Mouse (Mus musculus): Measurements from ENCODE around the gene Cerkl. TPM values are rescaled to one million over a fixed set of nuclear protein-coding genes. Genes with fewer than 3 reads are reported as not detected.

Cerkl gene
- polyA plus RNA-seq (2015; fragmentation: Nextera tagmentation; extraction: Ambion mirVana) = 3.6 and 4.9 TPM in 2 replicates

DNA sequence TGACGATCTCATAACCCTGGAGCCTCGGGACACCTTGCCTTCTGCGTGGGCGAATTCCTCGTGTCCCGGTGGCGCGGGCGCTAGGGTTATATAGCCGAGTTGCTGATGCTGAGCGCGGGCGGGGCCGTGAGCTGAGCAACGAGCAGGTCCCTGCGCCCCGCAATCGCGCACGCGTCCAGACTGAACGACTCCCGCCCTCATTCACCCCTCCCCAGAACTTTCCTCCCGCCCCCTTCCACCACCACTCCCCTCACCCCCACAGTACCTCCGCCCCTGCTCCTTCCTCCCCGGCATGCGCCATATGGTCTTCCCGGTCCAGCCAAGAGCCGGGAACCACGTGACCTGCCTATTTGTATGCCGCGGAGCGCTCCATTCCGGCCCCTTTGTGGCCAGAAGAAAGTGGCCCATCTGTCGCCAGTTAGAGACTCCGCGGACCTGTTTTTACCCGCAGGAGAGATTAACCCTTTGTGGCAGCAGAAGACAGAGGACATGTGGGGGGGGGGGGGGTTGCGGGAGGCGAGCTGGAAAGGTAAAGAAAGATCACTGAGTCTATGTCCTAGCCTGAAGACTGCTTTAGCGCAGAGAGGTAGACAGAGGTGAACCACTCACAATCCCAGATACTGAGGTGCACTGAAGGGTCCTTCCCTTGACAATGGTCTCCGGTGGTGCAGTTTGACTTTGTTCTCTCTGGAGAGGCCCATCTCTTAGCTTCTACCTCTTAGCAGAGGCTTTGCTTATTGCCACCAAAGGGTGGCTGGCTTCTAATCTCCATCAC is at the start of gene Cerkl, which contains the start of gene Neurod1:
Gene Cerkl (minus strand): TSS at position 211 of the 775 bp plus-strand sequence.
Gene Neurod1 (minus strand): TSS at position 177 of the 775 bp plus-strand sequence.
- DNase-seq = no peak
- Histone ChIP-seq H3K4me1 (replicated peaks) (no peaks in the 10 kb centered on the region), H3K9ac (no peak within 1 kb of the TSS), H3K27me3 (peaks cover 74% of the 10 kb centered on the region), H3K4me3 (replicated peaks) (peak within 1 kb of the TSS; percentile 6; the same call in 1 of the 2 replicates), H3K36me3 (no peaks in the 10 kb centered on the region), H3K9me3 (replicated peaks) (no peaks in the 10 kb centered on the region), H3K4me2 (peak within 1 kb of the TSS; percentile 18), H3K27ac (no peak within 1 kb of the TSS)
- ATAC-seq (ENCODE audit: low read depth) = no peak
- WGBS (ENCODE audit: insufficient replicate concordance) = 1% methylated on average over 39 of the region's 42 CpGs

DNA sequence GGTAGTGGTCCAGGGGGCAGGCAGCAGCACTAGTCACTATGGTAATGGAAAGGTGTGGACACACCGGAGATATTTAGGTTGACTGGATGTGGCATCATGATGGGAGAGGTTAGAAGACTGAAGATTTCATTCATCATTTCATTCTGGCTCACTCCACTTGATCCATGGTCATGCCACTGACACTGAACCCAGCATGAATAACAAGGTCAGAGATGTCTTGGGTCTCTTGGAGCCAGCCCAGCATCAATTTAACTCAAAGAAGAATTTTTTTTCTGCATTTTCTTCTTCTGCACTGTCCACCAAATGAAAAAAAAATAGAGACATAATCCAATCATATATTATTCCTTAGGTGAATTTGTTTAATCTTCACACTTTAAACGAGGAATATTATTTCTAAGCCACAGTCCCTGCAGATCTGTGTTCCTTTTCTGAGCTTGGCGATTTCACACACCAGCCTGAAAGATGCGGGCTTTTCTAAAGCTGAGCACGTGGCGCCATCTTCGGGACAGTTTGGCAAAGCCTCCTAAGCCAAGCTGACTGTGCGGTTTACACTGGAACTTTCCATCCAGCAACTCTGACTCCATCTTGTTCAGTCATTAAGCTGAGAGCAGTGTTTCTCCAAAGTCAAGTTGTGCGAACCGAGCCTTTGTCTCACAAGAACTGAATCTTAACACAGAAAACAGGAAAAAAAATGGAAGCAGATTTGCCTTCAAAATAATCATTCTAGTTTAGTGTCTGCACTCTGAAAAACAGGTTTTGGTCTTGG is 42.6 kb upstream of the Cerkl start:
- 22% methylated on average over 10 of the region's 10 CpGs for WGBS (ENCODE audit: insufficient replicate concordance)
- Histone ChIP-seq H3K9ac (no peak overlapping the region), H3K36me3 (no peaks in the 10 kb centered on the region), H3K27ac (no peak overlapping the region), H3K4me1 (replicated peaks) (no peaks in the 10 kb centered on the region), H3K9me3 (replicated peaks) (no peaks in the 10 kb centered on the region), H3K27me3 (no peaks in the 10 kb centered on the region), H3K4me3 (replicated peaks) (no peak overlapping the region), H3K4me2 (no peak overlapping the region)
- DNase-seq = no peak
- ATAC-seq (ENCODE audit: low read depth) = no peak

DNA sequence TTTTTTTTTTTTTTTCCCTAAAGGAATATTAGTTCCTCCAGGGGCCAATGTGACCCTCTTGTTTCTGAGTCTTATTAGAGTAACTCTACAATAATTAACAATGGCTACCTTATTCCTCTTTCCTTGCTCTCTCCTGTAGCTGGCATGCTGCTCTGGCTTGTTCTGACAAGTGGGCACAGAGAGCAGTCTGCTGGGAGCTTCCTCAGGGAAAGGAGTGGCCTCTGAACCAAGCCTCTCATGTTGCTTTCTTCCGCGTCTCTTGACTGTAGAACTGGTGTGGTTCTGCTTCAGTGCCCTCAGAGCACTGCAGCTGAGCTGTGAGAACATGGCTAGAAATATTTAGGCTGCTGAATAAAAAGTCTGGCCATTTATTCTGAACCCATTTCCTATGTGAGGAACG is 28.5 kb upstream of the Cerkl start:
- no peak for ATAC-seq (ENCODE audit: low read depth)
- H3K4me2 ChIP-seq = no peak overlapping the region
- no peaks in the 10 kb centered on the region for H3K27me3 ChIP-seq
- DNase-seq = no peak
- no peaks in the 10 kb centered on the region for H3K36me3 ChIP-seq
- no peaks in the 10 kb centered on the region for H3K4me1 ChIP-seq (replicated peaks)
- WGBS (ENCODE audit: insufficient replicate concordance) = 64% methylated on average over 3 of the region's 3 CpGs
- H3K9me3 ChIP-seq (replicated peaks) = no peaks in the 10 kb centered on the region
- no peak overlapping the region for H3K9ac ChIP-seq
- H3K27ac ChIP-seq = no peak overlapping the region
- no peak overlapping the region for H3K4me3 ChIP-seq (replicated peaks)

DNA sequence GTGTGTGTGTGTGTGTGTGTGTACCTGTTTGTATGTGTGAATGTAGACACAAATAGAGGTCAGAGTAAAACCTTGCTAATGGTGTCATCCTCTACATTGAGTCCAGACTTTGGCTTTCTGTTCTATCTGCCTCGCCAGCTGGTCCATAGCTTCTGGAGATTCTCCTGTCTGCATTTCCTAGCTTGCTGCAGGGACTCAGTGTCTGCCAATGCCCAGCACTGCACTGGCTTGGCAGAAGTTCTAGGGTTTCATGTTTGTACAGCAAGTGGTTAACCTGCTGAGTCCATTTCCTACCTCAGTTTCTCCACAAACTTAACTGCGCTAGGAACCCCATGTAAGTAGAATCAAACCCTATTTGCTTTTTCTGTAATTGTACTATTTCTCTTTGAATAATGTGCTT is 25.9 kb upstream of the Cerkl start:
- Histone ChIP-seq H3K4me2 (no peak overlapping the region), H3K4me3 (replicated peaks) (no peak overlapping the region), H3K36me3 (no peaks in the 10 kb centered on the region), H3K4me1 (replicated peaks) (no peaks in the 10 kb centered on the region), H3K27me3 (no peaks in the 10 kb centered on the region), H3K9ac (no peak overlapping the region), H3K27ac (no peak overlapping the region), H3K9me3 (replicated peaks) (no peaks in the 10 kb centered on the region)
- no peak for DNase-seq
- no peak for ATAC-seq (ENCODE audit: low read depth)
- 71% methylated on average over 2 of the region's 2 CpGs for WGBS (ENCODE audit: insufficient replicate concordance)

DNA sequence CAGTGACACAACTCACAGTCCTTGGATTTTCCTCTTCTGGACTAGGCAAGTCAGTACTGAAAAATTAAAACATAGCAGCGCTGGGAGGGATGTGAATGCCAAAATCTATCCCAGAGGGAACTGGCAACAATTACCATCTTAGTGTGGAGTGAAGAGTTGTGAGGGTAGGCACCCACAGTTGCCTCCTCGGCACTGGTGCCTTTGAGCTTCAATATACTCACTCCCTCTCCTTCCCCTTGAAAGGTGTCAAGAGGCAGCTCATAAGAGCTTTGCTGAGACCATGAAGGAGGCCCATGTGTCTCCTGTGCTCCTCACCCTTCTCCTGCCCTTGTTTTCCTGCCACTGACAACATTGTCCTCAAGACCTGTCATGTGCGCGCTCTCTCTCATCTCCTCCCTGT is 5.8 kb upstream of the Cerkl start:
- ATAC-seq (ENCODE audit: low read depth) = no peak
- 65% methylated on average over 4 of the region's 4 CpGs for WGBS (ENCODE audit: insufficient replicate concordance)

DNA sequence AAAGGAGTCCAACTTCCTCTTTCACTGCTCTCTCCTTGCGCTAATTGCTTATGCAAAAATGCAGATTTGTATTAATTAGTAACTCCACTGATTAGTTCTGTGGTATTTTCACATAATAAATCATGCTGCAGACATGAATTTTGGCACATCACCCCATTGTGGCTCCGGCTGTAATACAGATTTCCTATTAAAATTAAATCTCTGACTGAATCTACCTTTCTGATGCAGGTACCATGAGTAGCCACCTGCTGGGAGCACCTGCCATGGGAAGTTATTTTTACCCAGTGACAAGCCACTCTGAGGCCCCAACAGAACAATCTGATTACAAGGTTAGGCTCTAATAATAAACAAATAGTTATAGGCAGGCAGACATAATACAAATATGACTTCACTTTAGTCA is 5.3 kb upstream of the Cerkl start:
- Histone ChIP-seq H3K27ac (no peak overlapping the region), H3K4me3 (replicated peaks) (no peak overlapping the region), H3K36me3 (no peaks in the 10 kb centered on the region), H3K4me1 (replicated peaks) (no peaks in the 10 kb centered on the region), H3K4me2 (no peak overlapping the region), H3K27me3 (peaks cover 41% of the 10 kb centered on the region), H3K9ac (no peak overlapping the region), H3K9me3 (replicated peaks) (no peaks in the 10 kb centered on the region)
- 64% methylated on average over 2 of the region's 2 CpGs for WGBS (ENCODE audit: insufficient replicate concordance)
- no peak for DNase-seq
- ATAC-seq (ENCODE audit: low read depth) = no peak

More for the DNA sequence above, 5.8 kb upstream of the Cerkl start:
- H3K4me1 ChIP-seq (replicated peaks) = no peaks in the 10 kb centered on the region
- no peak overlapping the region for H3K4me2 ChIP-seq
- H3K27me3 ChIP-seq = peaks cover 35% of the 10 kb centered on the region
- H3K36me3 ChIP-seq = no peaks in the 10 kb centered on the region
- H3K27ac ChIP-seq = no peak overlapping the region
- H3K9me3 ChIP-seq (replicated peaks) = no peaks in the 10 kb centered on the region
- DNase-seq = no peak
- H3K9ac ChIP-seq = no peak overlapping the region
- H3K4me3 ChIP-seq (replicated peaks) = no peak overlapping the region

DNA sequence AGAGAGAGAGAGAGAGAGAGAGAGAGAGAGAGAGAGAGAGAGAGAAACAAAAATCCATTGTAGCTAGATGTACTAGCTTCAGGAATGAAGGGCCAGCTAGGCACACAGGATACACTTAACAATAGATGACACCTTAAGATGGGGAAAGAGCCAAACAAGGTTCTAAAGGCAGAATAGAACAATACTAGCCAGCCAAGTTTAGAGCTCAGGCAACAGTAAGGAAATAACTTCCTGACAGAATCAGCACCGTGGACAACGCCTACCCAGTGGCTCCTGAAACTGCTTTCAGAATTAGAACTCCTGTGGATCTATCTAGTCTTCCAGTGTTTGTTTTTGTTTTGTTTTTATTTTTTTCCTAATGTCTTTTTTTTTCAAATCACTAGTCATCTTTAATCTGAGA is 4.0 kb upstream of the Cerkl start:
- Histone ChIP-seq H3K27me3 (peaks cover 53% of the 10 kb centered on the region), H3K27ac (no peak overlapping the region), H3K9me3 (replicated peaks) (no peaks in the 10 kb centered on the region), H3K9ac (no peak overlapping the region), H3K36me3 (no peaks in the 10 kb centered on the region), H3K4me1 (replicated peaks) (no peaks in the 10 kb centered on the region), H3K4me3 (replicated peaks) (no peak overlapping the region), H3K4me2 (no peak overlapping the region)
- 5% methylated on average over 2 of the region's 2 CpGs for WGBS (ENCODE audit: insufficient replicate concordance)
- DNase-seq = no peak
- no peak for ATAC-seq (ENCODE audit: low read depth)

DNA sequence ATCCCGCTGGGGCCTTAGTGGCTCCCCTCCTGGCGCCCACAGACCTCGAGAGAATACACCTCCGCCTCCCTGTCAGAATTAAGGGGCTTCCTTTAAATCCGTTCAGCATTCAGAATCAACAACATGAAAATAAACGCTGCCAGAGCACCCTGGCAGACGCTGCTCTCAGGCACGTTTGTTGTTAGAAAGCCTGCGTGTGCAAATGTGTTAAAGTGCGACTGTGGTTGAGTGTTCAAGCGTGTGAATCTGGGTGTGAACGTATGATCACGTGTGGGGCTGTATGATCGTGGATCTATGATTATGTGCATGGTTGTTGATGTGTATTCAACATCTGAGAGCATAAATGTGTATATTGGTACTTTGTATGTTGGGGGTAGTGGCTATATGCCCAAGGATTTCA is 3.5 kb upstream of the Cerkl start:
- Histone ChIP-seq H3K4me1 (replicated peaks) (no peaks in the 10 kb centered on the region), H3K4me2 (no peak overlapping the region), H3K27ac (no peak overlapping the region), H3K4me3 (replicated peaks) (no peak overlapping the region), H3K27me3 (peaks cover 58% of the 10 kb centered on the region), H3K9ac (no peak overlapping the region), H3K36me3 (no peaks in the 10 kb centered on the region), H3K9me3 (replicated peaks) (no peaks in the 10 kb centered on the region)
- no peak for ATAC-seq (ENCODE audit: low read depth)
- DNase-seq = no peak
- WGBS (ENCODE audit: insufficient replicate concordance) = 7% methylated on average over 14 of the region's 14 CpGs

DNA sequence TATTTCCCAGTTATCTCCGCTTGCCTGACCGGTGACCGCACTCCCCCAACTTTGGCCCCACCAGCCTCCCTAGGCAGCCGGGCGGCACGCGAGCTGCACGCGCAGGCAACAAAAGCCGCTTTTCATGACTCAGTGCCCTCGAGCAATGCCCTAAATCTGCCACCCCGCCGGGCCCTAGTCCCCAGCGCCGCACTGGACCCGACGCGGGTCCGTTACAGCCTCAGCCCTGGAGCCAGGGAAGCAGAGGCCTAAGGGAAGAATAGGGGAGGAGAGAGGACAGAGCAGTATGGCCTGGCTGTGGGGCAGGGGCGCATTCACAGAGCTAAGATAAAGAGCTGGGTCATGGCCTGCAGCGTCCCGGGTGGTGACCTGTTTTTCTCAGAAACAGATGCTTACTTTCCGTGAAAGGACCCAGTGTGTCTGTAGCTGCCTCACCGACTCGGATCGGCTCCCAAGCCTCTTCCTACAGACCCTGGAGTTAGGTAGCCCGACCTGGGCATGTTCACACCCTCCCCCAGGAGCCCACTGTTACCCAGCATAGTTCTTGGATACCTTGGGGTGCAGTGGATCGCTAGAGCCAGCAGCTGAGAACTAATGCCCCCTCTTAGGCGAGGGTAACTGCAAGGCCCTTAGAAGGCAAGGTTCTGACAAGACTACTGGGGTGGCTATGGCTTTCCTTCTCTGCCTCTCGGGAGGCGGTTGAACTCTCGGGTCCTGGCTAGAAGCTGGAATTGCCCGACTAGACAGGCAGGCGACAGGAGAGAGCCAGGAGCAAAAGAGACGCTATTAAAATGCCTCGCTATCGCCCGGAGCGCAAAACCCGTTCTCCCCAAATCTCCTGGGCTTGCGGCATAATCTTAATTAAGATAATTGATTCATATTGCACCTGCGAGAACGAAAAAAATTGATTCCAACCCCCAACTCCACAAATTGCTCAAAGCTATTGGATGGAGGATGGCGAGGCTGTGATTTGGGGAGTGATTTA is 2.8 kb upstream of the Cerkl start:
- no peak overlapping the region for H3K4me3 ChIP-seq (replicated peaks)
- no peak overlapping the region for H3K27ac ChIP-seq
- WGBS (ENCODE audit: insufficient replicate concordance) = 4% methylated on average over 44 of the region's 44 CpGs

DNA sequence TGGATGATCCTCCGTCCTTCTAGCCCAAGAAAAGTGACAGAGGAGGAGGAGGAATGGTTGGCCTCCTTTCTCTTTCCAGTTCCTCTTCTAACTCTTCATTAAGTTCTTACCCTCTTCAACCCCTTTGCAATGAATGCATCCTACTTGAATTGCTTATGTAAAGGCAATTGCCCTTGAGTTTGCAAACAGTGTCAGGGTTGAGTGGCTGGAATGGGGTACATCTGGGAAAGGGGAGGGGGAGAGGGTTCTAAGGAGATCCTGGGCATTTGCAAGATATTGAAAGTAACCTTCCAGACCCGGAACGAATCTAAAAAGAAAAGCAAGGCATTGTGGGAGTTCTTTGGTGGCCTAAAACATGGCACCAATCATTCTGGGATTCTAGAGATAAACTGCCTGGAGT is 1.3 kb upstream of the Cerkl start:
- no peak for DNase-seq
- H3K27me3 ChIP-seq = peaks cover 74% of the 10 kb centered on the region
- no peaks in the 10 kb centered on the region for H3K4me1 ChIP-seq (replicated peaks)
- H3K4me3 ChIP-seq (replicated peaks) = no peak overlapping the region
- no peaks in the 10 kb centered on the region for H3K36me3 ChIP-seq
- H3K4me2 ChIP-seq = no peak overlapping the region
- no peak overlapping the region for H3K9ac ChIP-seq
- H3K27ac ChIP-seq = no peak overlapping the region
- no peak for ATAC-seq (ENCODE audit: low read depth)
- 11% methylated on average over 3 of the region's 3 CpGs for WGBS (ENCODE audit: insufficient replicate concordance)
- H3K9me3 ChIP-seq (replicated peaks) = no peaks in the 10 kb centered on the region

More for the DNA sequence above, 2.8 kb upstream of the Cerkl start:
- H3K36me3 ChIP-seq = no peaks in the 10 kb centered on the region
- H3K4me1 ChIP-seq (replicated peaks) = no peaks in the 10 kb centered on the region
- no peak overlapping the region for H3K4me2 ChIP-seq
- H3K27me3 ChIP-seq = peaks cover 66% of the 10 kb centered on the region
- H3K9me3 ChIP-seq (replicated peaks) = no peaks in the 10 kb centered on the region
- no peak overlapping the region for H3K9ac ChIP-seq
- DNase-seq (no peak), ATAC-seq (ENCODE audit: low read depth) (no peak)

DNA sequence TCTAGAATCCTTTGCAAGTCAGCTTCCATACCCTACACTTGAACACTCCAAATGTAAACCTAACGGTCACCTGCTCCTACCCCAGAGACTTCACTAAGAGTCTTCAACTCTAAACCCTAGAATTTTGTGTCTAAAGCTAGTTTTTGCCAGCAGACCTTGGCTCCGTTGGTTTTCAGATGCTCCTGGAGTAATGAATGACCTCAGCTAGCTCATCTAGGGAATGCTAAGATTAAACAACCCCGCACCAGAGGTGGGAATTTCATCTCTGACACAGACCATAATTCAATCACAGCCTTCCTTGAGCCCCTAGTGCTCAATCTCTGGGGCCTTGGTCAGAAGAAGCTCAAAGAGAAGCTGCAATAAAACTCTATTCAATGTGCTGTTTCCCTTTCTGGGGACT is 849 bp upstream of the Cerkl start:
- Histone ChIP-seq H3K4me1 (replicated peaks) (no peaks in the 10 kb centered on the region), H3K9ac (no peak overlapping the region), H3K4me3 (replicated peaks) (no peak overlapping the region), H3K4me2 (no peak overlapping the region), H3K9me3 (replicated peaks) (no peaks in the 10 kb centered on the region), H3K36me3 (no peaks in the 10 kb centered on the region), H3K27ac (no peak overlapping the region), H3K27me3 (peaks cover 74% of the 10 kb centered on the region)
- no peak for DNase-seq
- ATAC-seq (ENCODE audit: low read depth) = no peak
- 37% methylated on average over 3 of the region's 3 CpGs for WGBS (ENCODE audit: insufficient replicate concordance)
